Mouse (Mus musculus) intestine, embryonic 16.5 days (tissue): Measurements from ENCODE around the gene Cdk14. TPM values are rescaled to one million over a fixed set of nuclear protein-coding genes. Genes with fewer than 3 reads are reported as not detected.

ENCODE experiments used
- ATAC-seq: fragments of 200-750 bp; cut with Nextera tagmentation; 2 replicates; pipeline ENCODE4 v1.8.0; 2017; ENCODE audit warnings: moderate TSS enrichment, moderate library complexity
- H3K27ac ChIP-seq: fragments of 300-500 bp; sonication (generic); 2 replicates; pipeline ENCODE4 v1.5.1; 2014; ENCODE audit warnings: mild to moderate bottlenecking, low read length
- H3K27me3 ChIP-seq: fragments of 300-500 bp; sonication (generic); replicated peaks from 2 replicates; pipeline ENCODE4 v1.6.1; 2014; ENCODE audit warnings: low read length, control low read depth, mixed read lengths; ENCODE audit not compliant: control insufficient read depth, insufficient read depth
- H3K36me3 ChIP-seq: fragments of 300-500 bp; sonication (generic); 2 replicates; pipeline ENCODE4 v1.6.1; 2014; ENCODE audit warnings: low read length, control low read depth; ENCODE audit not compliant: control insufficient read depth, insufficient read depth
- H3K4me1 ChIP-seq: fragments of 300-500 bp; sonication (generic); 2 replicates; pipeline ENCODE4 v1.6.1; 2014; ENCODE audit warnings: low read length, control low read depth, mixed read lengths; ENCODE audit not compliant: control insufficient read depth, insufficient read depth
- H3K4me2 ChIP-seq: fragments of 300-500 bp; sonication (generic); 2 replicates; pipeline ENCODE4 v1.6.1; 2014; ENCODE audit warnings: low read depth, low read length, control low read depth
- H3K4me3 ChIP-seq: fragments of 300-500 bp; sonication (generic); 2 replicates; pipeline ENCODE4 v1.5.1; 2014; ENCODE audit warnings: mild to moderate bottlenecking, low read length
- H3K9ac ChIP-seq: fragments of 300-500 bp; sonication (generic); 2 replicates; pipeline ENCODE4 v1.6.1; 2014; ENCODE audit warnings: low read depth, low read length
- H3K9me3 ChIP-seq: fragments of 300-500 bp; sonication (generic); 2 replicates; pipeline ENCODE4 v1.6.1; 2016; ENCODE audit warnings: low read length, control low read depth; ENCODE audit not compliant: control insufficient read depth
- WGBS: fragments of 180-500 bp; shearing (Covaris S2); extraction: QIAGEN DNeasy Blood & Tissue Kit; methylation state at CpG from one replicate; pipeline ENCODE4 v1.1.7; 2014; 5-methylcytosine and 5-hydroxymethylcytosine counted together
- polyA plus RNA-seq: library from polyadenylated mRNA; unstranded; fragments of >200 nt; fragmentation: Nextera tagmentation; extraction: Ambion mirVana; gene quantifications from 2 replicates; pipeline ENCODE4 v1.2.1, GENCODE M21; 2015

Gene Cdk14
- polyA plus RNA-seq, 1 experiment from 2014 or later = 8.9 TPM

GRCm38 (mm10) chr5:5166086-5166485 lies 254.0 kb downstream of the Cdk14 start:
- H3K4me1 ChIP-seq = no peaks in the 10 kb centered on the region
- no peak overlapping the region for H3K4me3 ChIP-seq
- H3K27me3 ChIP-seq = no peaks in the 10 kb centered on the region
- 43% methylated on average over 2 of the region's 2 CpGs for WGBS
- H3K27ac ChIP-seq = no peak overlapping the region
- ATAC-seq = no peak
- H3K4me2 ChIP-seq = no peak overlapping the region
- no peak overlapping the region for H3K9ac ChIP-seq
- no peaks in the 10 kb centered on the region for H3K9me3 ChIP-seq
- H3K36me3 ChIP-seq = no peaks in the 10 kb centered on the region

DNA sequence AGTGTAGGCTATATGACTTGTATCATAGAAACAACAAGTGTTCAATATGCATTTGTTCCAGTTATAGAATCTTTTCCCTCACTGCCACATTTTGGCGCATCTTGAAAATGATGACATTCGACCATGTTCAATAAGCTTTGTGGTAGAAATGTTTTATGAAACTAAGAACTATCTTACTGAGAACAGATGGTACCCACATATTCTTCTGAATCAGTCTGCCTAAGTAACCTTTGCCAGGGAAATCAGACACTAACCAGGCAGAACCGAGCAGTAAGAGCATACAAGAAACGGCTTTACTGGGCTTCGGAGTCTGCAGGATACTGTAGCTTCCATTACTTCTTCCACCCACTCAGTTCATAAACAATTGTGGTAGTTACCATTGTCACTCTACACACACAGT lies 255.8 kb downstream of the Cdk14 start:
- no peaks in the 10 kb centered on the region for H3K36me3 ChIP-seq
- no peaks in the 10 kb centered on the region for H3K27me3 ChIP-seq
- H3K4me1 ChIP-seq = no peaks in the 10 kb centered on the region
- no peak overlapping the region for H3K4me3 ChIP-seq
- no peak overlapping the region for H3K27ac ChIP-seq
- H3K9me3 ChIP-seq = no peaks in the 10 kb centered on the region
- 93% methylated on average over 5 of the region's 5 CpGs for WGBS
- H3K9ac ChIP-seq = no peak overlapping the region
- H3K4me2 ChIP-seq = no peak overlapping the region
- ATAC-seq = no peak

DNA sequence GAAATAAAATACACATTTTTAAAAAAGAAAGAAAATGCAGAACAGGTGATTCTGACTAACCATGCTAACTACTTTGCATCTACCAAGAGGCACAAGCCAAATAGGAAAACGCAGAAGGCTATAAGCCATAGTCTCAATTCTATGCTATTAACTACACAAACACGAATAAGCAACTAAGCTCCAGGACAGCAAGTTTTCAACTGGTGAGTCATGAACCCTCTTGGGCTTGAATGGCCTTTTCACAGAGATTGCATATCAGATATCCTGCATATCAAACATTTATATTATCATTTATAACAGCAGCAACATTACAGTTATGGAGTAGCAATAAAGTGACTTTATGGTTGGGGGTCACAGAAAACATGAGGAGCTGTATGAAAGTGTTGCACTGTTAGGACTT lies 256.3 kb downstream of the Cdk14 start:
- Histone ChIP-seq H3K9me3 (no peaks in the 10 kb centered on the region), H3K36me3 (no peaks in the 10 kb centered on the region), H3K4me3 (no peak overlapping the region), H3K27me3 (no peaks in the 10 kb centered on the region), H3K9ac (no peak overlapping the region), H3K4me2 (no peak overlapping the region), H3K4me1 (no peaks in the 10 kb centered on the region), H3K27ac (no peak overlapping the region)
- no peak for ATAC-seq
- 88% methylated on average over 2 of the region's 2 CpGs for WGBS

DNA sequence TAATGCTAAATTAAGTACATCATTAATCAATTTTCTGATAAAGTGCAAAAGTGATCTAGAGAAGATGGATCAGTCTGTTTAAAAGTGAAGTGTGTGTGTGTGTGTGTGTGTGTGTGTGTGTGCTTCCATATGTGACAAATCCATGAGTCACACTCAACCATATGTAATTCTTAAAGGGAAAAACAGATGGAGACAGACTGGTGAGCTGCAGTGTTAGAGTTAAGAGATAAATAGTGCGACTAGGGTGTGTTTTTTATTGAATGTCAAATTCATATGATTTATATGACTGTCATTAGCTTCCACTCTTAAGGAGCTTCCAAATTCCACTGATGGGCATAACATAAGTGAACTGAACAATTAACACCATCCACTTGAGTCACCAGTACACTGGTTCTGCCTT lies 260.6 kb downstream of the Cdk14 start:
- H3K4me3 ChIP-seq = no peak overlapping the region
- no peaks in the 10 kb centered on the region for H3K36me3 ChIP-seq
- no peaks in the 10 kb centered on the region for H3K4me1 ChIP-seq
- no peaks in the 10 kb centered on the region for H3K27me3 ChIP-seq
- no peak for ATAC-seq
- 60% methylated on average over 1 of the region's 1 CpGs for WGBS
- no peak overlapping the region for H3K27ac ChIP-seq
- no peak overlapping the region for H3K9ac ChIP-seq
- H3K9me3 ChIP-seq = no peaks in the 10 kb centered on the region
- H3K4me2 ChIP-seq = no peak overlapping the region

DNA sequence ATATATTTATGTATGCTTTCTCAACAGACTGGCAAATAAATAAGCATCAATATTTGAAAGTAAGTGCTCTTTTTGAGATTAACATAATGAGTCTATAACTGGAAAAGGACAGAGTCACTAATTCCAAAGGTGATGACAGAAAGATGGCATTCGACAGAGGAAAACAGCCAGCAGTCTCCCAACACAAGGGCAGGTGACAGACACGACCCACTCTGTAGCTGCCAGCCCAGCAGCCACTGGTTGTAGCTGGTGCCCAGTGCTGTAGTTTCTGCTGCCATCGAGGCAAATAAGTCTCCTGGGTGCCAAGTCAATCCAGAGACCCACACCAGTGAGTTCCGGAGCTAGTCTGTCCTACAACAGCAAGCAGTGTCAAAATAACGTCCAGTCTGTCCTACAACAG lies 280.3 kb downstream of the Cdk14 start:
- H3K4me2 ChIP-seq = no peak overlapping the region
- no peaks in the 10 kb centered on the region for H3K36me3 ChIP-seq
- no peaks in the 10 kb centered on the region for H3K4me1 ChIP-seq
- ATAC-seq = no peak
- H3K4me3 ChIP-seq = no peak overlapping the region
- no peak overlapping the region for H3K27ac ChIP-seq
- no peaks in the 10 kb centered on the region for H3K9me3 ChIP-seq
- WGBS = 83% methylated on average over 5 of the region's 5 CpGs
- H3K9ac ChIP-seq = no peak overlapping the region
- no peaks in the 10 kb centered on the region for H3K27me3 ChIP-seq

GRCm38 (mm10) chr5:5134905-5135511 lies 285.1 kb downstream of the Cdk14 start:
- Histone ChIP-seq H3K9me3 (no peaks in the 10 kb centered on the region), H3K4me3 (no peak overlapping the region), H3K9ac (no peak overlapping the region), H3K4me2 (no peak overlapping the region), H3K27me3 (no peaks in the 10 kb centered on the region), H3K27ac (no peak overlapping the region), H3K4me1 (no peaks in the 10 kb centered on the region), H3K36me3 (no peaks in the 10 kb centered on the region)
- WGBS = 70% methylated on average over 13 of the region's 13 CpGs
- ATAC-seq = no peak

DNA sequence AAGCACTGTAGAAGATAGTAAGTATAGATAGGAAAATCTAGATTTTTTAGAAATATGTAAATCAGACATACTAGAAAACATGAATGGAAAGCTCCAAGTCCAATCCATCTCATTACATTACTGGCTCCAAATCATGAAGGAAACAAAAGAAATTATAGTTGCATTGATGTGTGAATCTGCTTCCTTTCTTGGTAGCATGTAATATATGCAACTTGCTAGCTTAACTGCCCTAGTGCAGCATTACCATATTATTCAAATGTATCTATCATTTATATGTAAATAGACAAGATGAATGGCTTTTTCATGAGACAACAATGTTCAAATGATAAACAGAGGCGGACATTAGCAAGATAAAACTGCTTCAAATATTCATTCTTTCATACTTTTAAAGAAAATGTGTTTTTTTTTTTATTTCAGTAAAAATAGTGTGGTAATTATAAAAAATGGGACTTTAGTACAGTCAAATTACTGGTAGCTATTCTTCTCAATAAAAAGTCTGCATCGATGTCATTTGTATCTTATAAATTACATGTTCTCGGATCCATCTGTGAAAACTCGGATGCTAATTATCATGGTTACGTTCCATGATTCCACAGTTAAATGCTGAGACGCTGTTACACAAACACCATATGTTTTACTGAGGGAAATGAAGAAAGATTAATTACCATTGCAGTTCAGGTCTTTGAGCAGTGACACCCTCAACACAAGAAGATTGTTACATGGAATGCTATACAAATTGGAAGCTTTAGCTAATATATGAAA lies 285.8 kb downstream of the Cdk14 start:
- ATAC-seq = no peak
- 81% methylated on average over 6 of the region's 6 CpGs for WGBS
- Histone ChIP-seq H3K4me1 (no peaks in the 10 kb centered on the region), H3K36me3 (no peaks in the 10 kb centered on the region), H3K27ac (no peak overlapping the region), H3K9ac (no peak overlapping the region), H3K4me2 (no peak overlapping the region), H3K4me3 (no peak overlapping the region), H3K27me3 (no peaks in the 10 kb centered on the region), H3K9me3 (no peaks in the 10 kb centered on the region)

DNA sequence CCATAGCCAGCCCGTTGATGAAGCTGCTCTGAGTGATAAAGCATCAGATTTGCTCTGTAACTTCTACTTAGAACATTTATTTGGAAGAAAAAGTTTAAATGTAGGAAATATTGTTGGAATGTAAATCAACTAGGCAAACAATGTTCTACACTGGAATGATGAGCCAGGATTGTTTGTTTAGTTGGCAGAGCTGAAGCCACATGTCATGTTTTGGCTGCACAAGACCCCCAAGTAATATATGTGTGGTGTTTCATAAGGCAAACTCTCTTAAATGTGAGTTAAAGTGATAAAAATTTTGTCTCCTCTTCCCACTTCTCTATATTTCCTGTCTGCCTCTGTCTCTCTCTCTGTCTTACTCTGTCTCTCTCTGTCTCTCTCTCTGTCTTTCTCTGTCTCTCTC lies 291.3 kb downstream of the Cdk14 start:
- H3K27me3 ChIP-seq = no peaks in the 10 kb centered on the region
- no peak overlapping the region for H3K4me3 ChIP-seq
- no peaks in the 10 kb centered on the region for H3K36me3 ChIP-seq
- ATAC-seq = no peak
- no peak overlapping the region for H3K4me2 ChIP-seq
- H3K27ac ChIP-seq = no peak overlapping the region
- H3K9me3 ChIP-seq = no peaks in the 10 kb centered on the region
- no peak overlapping the region for H3K9ac ChIP-seq
- no peaks in the 10 kb centered on the region for H3K4me1 ChIP-seq
- 39% methylated on average over 1 of the region's 1 CpGs for WGBS

DNA sequence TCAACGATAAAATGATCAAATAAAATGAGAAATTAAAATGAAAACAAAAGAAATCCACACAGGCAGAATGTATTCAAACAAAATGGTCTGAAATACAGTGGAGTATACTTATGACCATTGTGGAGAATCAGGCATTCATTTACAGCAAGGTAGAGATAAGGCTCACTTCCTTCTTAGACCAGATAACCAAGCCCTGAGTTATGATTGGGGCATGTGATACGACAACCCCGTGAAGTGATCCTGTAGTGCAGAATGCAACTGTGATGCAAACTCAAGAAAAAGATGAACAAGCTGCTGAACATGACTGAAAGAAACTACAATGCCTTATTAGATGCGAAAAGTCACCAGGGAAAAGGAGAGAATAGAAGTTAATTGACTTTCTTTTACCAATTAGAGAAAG lies 295.5 kb downstream of the Cdk14 start:
- Histone ChIP-seq H3K9ac (no peak overlapping the region), H3K27me3 (no peaks in the 10 kb centered on the region), H3K9me3 (no peaks in the 10 kb centered on the region), H3K36me3 (no peaks in the 10 kb centered on the region), H3K4me2 (no peak overlapping the region), H3K27ac (no peak overlapping the region), H3K4me1 (no peaks in the 10 kb centered on the region), H3K4me3 (no peak overlapping the region)
- ATAC-seq = peak; percentile 71; the same call in 1 of the 2 replicates
- 80% methylated on average over 4 of the region's 4 CpGs for WGBS
